Mouse (Mus musculus) E14TG2a.4 (cell line): ENCODE measurements around the gene Ppm1m.

Source experiments
- H3K27me3 ChIP-seq: 2 replicates; pipeline ENCODE4 v1.6.1; 2014; ENCODE audit warnings: low read length, control low read depth; ENCODE audit not compliant: insufficient read depth
- H3K36me3 ChIP-seq: 2 replicates; pipeline ENCODE4 v1.6.1; 2014; ENCODE audit warnings: low read length, control low read depth; ENCODE audit not compliant: insufficient read depth
- H3K4me1 ChIP-seq: replicated peaks from 2 replicates; pipeline ENCODE4 v1.6.1; 2014; ENCODE audit warnings: low read depth, low read length, control low read depth
- H3K4me3 ChIP-seq: replicated peaks from 2 replicates; pipeline ENCODE4 v1.5.1; 2014; ENCODE audit warnings: mild to moderate bottlenecking, low read length
- H3K9me3 ChIP-seq: 2 replicates; pipeline ENCODE4 v1.6.1; 2014; ENCODE audit warnings: low read length, control low read depth
- CTCF ChIP-seq: conservative IDR thresholded peaks from 2 replicates; pipeline ENCODE4 v1.5.1; 2014; ENCODE audit warnings: low read length
- NANOG ChIP-seq: IDR thresholded peaks from 2 replicates; pipeline ENCODE4 v1.6.1; 2014; ENCODE audit warnings: borderline replicate concordance, low read length, mixed read lengths
- POU5F1 ChIP-seq: IDR thresholded peaks from 2 replicates; pipeline ENCODE4 v1.6.1; 2014; ENCODE audit warnings: low read length, borderline replicate concordance

The Ppm1m gene

GRCm38 (mm10) chr9:106225469-106226150, 26.1 kb upstream of the Ppm1m start:
- H3K36me3 ChIP-seq: no peaks in the 10 kb centered on the region
- no peaks in the 10 kb centered on the region for H3K9me3 ChIP-seq
- peak overlapping the region; percentile 76 for H3K4me3 ChIP-seq
- peaks cover 40% of the 10 kb centered on the region for H3K4me1 ChIP-seq
- TF ChIP-seq NANOG (no peak), POU5F1 (no peak), CTCF (no peak)
- peaks cover 46% of the 10 kb centered on the region for H3K27me3 ChIP-seq

- H3K9me3 ChIP-seq: peaks cover 6% of the 10 kb centered on the region
- no peak overlapping the region for H3K4me3 ChIP-seq
- H3K27me3 ChIP-seq: peaks cover 46% of the 10 kb centered on the region
- H3K36me3 ChIP-seq: no peaks in the 10 kb centered on the region
- TF ChIP-seq CTCF (no peak), POU5F1 (no peak), NANOG (no peak)
- H3K4me1 ChIP-seq: peaks cover 25% of the 10 kb centered on the region
These were observed 23.4 kb upstream of the Ppm1m start for GRCm38 (mm10) chr9:106222994-106223393.

GRCm38 (mm10) chr9:106222261-106222851, 22.8 kb upstream of the Ppm1m start, which contains the start of gene Tlr9:
Gene Tlr9 (plus strand): TSS chr9:106222598.
- peaks cover 21% of the 10 kb centered on the region for H3K4me1 ChIP-seq
- H3K27me3 ChIP-seq: peaks cover 46% of the 10 kb centered on the region
- TF ChIP-seq CTCF: no peak
- TF ChIP-seq NANOG: no peak
- TF ChIP-seq POU5F1: no peak
- no peaks in the 10 kb centered on the region for H3K36me3 ChIP-seq
- no peak within 1 kb of the TSS for H3K4me3 ChIP-seq
- H3K9me3 ChIP-seq: peaks cover 6% of the 10 kb centered on the region

GRCm38 (mm10) chr9:106220894-106221523, 21.5 kb upstream of the Ppm1m start:
- no peak overlapping the region for H3K4me3 ChIP-seq
- TF ChIP-seq POU5F1 (no peak), NANOG (no peak), CTCF (no peak)
- peaks cover 6% of the 10 kb centered on the region for H3K9me3 ChIP-seq
- peaks cover 38% of the 10 kb centered on the region for H3K27me3 ChIP-seq
- H3K4me1 ChIP-seq: peaks cover 13% of the 10 kb centered on the region
- H3K36me3 ChIP-seq: peaks cover 9% of the 10 kb centered on the region

GRCm38 (mm10) chr9:106216971-106217370, 17.4 kb upstream of the Ppm1m start:
- Histone ChIP-seq H3K4me3 (no peak overlapping the region), H3K4me1 (peaks cover 37% of the 10 kb centered on the region), H3K9me3 (peaks cover 6% of the 10 kb centered on the region), H3K27me3 (0 out of 2 replicates have a peak, but pooled peaks cover 2% of the 10 kb centered on the region), H3K36me3 (peaks cover 46% of the 10 kb centered on the region)
- TF ChIP-seq POU5F1 (no peak), NANOG (no peak)

- Histone ChIP-seq H3K9me3 (peaks cover 6% of the 10 kb centered on the region), H3K27me3 (no peaks in the 10 kb centered on the region), H3K36me3 (peaks cover 46% of the 10 kb centered on the region), H3K4me1 (peaks cover 38% of the 10 kb centered on the region), H3K4me3 (no peak overlapping the region)
- no peak for TF ChIP-seq POU5F1
- no peak for TF ChIP-seq NANOG
These were observed 16.0 kb upstream of the Ppm1m start for GRCm38 (mm10) chr9:106215341-106216125.

- Histone ChIP-seq H3K36me3 (peaks cover 71% of the 10 kb centered on the region), H3K4me3 (peak overlapping the region; percentile 85), H3K9me3 (no peaks in the 10 kb centered on the region), H3K27me3 (no peaks in the 10 kb centered on the region), H3K4me1 (peaks cover 65% of the 10 kb centered on the region)
- TF ChIP-seq CTCF (no peak), POU5F1 (no peak), NANOG (no peak)
These were observed 13.0 kb upstream of the Ppm1m start for GRCm38 (mm10) chr9:106212594-106212981.
